Mouse (Mus musculus) monocyte, adult 5-6 weeks (primary cell): ENCODE results near the gene Colq. TPM values are rescaled to one million over a fixed set of nuclear protein-coding genes. Genes with fewer than 3 reads are reported as not detected.
A peak's percentile ranks its signal among the peaks of the same experiment; 100 is the strongest.
"Not testable (repeated sequence)": the region's sequence is repeated elsewhere in the genome, so short reads cannot be mapped to it uniquely, and the experiment has no call there.

Experiments
- ATAC-seq: fragments of 153-309, 156-312 bp; replicated peaks from 2 replicates; pipeline ENCODE4 v1.8.0; 2017; ENCODE audit warnings: mild to moderate bottlenecking; ENCODE audit not compliant: low TSS enrichment, insufficient number of reproducible peaks, severe bottlenecking, poor library complexity, low FRiP score
- total RNA-seq: library from RNA; stranded (forward); fragments of 200-1000, 200-491, 200-594 nt; gene quantifications from 3 replicates; pipeline ENCODE4 v1.2.3, GENCODE M21; 2017

The Colq gene
- 0.19 to 1.0 TPM in 2 of 3 replicates, not detected in the other for total RNA-seq

DNA sequence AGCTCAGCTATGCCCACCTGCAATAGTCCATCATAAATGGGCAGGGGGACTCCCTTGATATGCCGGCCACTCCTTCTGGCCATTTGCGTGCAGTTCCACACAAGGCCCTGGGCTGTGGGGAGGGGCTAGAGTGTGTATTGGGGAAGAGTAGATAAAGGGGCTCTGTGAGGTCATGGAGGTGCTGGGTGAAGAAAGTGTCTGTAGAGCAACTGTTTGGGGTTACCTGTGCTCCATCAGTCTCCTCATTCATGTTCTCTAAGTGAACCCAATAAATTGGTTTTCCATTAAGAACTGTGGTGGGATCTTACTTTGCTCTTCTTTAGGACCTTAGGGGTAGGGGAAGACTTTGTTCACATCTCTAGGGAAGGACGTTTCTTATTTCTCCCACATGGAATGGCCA lies at the start of gene Colq:
TSS of gene Colq (minus strand) at position 101 of the 400 bp plus-strand sequence.
- ATAC-seq = no peak

DNA sequence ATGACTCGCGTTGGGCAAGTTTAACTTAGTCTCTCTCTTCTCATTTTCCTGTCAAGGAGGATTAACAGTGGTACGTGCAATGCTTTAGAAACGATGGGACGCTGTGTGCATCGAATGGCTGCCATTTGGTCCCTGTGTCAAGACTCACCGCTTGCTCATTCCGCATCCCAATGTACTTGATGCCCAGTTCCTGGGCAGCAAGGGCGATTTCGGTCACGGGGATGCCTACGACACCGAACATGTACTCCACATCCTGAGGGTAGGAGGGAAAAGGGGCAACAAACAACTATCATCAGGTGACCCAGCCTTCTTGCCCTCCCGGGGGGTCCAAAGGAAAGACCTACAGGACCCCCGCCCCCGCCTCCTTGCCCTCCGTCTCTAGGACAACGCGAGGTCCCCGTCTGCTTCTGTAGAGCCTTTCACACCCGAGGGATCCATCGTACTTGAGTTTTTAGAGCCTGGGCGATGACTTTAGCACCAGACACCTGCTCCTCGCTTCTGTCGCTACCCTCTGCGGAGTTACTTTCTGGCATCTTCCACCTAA lies 49.3 kb upstream of the Colq start, which contains the start of gene Gm49387:
TSS of gene Gm49387 (minus strand) at position 533 of the 544 bp plus-strand sequence.
- no peak for ATAC-seq

DNA sequence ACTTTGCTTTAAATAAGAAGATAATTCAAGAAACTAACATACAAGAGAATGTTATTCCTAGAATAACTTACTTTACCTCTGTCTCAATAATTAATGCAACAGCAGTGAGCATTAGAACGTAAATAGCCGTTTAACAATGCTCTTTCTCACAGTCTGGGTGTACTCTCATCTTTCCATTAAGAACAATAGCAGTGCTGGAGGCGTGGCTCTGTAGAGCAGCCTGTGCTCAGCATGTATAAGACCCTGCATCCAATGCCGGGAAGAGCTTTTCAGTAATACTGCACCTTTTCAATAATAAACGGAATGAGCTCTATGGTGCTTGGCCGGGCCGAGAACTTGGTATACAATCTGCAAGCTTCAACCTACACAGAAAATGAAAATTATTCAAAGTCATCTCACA lies 39.5 kb upstream of the Colq start:
- ATAC-seq = no peak

DNA sequence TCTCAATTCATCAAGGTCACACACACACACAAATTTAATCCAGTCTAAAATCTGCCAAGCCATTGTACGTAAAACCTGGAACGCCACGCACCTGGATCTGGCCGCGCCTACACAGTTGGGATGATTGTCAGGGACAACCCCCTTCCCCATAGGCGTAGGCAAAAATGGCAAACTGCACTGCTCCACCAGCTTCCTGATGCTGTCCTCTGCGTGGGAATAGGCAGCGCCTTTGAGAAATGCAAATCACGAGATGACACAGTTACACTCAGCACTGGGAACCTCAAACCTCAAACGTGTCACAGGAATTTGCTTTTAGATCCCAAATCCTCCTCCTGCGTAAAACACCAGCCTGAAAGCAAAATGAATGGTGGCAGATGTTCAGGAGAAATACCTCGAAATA lies 31.6 kb upstream of the Colq start:
- no peak for ATAC-seq

DNA sequence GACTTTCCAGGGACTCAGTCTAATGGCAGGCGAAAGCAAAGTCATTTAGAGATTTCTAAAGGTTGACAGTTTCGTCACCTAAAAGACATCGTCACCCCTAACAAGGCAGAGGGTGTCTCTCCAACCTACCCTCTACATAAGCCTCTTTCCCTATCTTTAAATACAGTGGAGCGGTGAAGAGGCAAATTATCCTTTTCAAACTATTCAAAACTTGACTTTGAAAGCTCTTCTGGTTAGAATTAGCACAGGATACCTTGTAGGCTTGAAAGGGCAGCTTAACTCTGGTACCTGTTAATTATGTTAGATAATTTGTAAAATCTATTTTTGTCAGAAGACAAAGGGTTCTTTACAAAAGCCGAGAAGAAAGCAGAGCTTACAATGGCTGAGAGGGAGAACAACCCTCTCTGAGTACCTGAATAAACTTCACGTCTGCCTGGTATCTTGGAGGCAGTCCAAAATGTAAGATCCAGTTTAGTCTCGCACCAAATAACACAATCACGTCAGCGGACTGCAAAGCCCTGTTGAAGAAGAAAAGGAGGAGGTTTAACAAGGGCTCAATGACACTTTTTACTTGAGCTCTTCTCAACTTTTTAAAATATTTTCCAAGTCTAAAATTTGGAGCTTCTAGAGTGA lies 29.6 kb upstream of the Colq start:
- ATAC-seq = no peak

DNA sequence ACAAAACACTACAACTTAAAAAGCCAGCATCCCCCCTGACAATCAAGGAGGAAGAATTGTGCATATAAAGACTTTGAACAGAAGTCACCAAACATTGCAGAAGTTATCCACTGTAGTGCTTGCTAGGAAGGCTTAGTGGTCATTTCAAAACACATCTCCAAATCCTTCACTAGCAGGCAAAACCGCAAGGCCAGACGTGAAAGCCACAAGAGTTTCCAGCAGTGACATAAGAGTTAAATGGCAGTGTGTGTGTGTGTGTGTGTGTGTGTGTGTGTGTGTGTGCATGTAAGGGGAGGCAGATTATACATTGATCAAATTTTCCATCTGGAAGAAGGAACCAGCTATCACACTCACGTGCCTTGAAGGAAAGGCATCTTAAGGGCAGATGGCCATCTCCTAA lies 26.9 kb upstream of the Colq start:
- no peak for ATAC-seq

DNA sequence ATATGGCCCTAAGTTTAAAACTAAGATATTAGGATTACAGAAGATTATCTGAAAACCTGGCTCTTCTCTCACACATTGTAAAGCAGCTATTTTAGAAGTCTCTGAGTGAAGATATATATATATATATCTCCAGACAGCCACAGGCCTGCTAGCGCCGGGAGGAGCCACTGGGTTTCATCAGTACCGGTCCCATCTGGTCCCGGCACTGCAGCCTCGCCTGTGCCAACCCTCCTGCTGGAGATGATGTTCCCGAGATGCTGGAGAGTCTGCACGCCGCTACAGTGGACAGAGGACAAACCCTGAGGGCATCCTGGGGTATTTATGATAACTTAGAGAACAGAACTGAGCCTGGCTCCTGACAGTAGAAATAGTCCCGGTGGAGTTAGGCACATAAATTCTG lies 26.1 kb upstream of the Colq start:
- no peak for ATAC-seq

DNA sequence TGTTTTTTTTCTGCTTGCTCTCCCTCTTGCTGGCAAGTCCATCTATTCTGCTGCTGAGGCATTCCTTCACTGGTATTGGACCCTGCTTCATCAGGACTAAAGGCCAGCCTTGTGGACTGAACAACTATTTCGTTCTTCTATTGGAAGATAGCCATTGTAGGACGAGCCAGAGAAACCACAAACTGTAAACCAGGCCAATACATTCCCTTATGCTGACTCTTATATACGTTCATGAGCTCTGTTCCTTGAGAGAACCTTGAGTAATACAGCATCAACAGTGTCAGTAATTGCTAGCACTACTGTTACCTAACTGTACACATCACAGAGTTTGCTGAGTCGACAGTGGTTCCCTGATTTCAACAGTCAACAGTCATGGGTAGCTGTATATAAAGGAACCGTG lies 22.5 kb upstream of the Colq start:
- no peak for ATAC-seq

DNA sequence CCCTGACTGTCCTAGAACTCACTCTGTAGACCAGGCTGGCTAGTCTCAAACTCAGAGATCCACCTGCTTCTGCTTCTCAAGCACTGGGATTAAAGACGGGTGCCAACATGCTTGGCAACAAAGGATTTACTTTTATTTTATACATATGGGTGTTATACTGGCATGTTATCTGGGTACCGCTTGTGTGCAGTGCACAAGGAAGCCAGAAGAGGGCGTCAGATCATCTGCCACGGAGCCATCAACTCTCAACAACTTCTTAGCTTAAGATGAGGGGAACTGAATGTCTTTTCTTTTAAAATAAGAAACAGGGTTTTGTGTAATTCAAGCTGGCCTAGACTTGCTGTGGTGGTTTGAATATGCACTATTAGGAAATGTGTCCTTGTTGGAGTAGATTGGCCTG lies 20.8 kb upstream of the Colq start:
- ATAC-seq = no peak

DNA sequence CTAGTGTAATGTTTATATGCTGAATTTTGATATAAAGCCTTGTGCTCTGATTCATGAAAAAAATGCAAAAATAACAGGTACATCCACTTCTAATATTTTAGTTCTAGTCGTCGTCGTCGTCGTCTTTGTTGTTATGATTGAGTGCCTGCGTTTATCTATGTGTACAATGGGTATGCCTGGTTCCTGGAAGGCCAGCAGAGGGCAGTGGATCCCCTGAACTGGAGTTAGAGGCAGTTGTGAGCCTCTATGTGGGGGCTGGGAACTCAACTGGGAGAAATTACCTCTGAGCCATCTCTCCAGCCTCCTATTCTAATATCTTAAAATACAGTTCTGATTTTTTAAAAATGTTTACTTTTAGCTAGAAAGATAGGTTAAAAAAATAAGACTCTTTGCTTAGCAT lies 14.4 kb upstream of the Colq start:
- no peak for ATAC-seq

DNA sequence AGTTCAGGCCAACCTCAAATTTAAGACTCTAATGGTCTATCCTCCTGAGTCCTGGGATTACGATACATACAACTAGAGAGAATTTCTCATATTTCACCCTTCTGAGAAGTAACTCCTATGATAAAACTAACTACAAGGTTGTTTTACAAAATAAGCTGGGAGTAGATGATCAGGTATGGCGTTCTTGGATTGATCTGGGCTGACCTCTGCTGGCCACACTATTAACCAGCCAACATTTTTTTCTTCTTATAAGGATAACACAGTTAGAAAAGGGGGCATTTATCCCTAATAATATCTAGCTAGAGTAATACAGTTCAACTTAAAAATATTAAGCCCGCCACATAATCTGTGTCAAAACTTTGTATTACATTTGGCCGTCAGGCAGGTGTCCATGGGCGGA lies 13.8 kb upstream of the Colq start:
- ATAC-seq = no peak

DNA sequence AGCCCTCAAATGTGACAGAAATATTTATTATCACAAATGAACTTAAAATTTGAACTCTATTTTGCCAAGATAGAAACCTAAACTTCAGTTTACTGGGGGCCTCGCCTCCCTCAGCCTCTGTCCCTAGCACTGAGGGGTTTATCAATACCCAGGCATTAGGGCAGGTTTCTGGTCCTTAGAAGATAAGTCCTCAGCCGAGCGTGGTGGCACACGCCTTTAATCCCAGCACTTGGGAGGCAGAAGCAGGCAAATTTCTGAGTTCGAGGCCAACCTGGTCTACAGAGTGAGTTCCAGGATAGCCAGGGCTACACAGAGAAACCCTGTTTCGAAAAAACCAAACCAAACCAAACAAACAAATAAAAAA lies 11.5 kb upstream of the Colq start:
- not testable (repeated sequence) for ATAC-seq

DNA sequence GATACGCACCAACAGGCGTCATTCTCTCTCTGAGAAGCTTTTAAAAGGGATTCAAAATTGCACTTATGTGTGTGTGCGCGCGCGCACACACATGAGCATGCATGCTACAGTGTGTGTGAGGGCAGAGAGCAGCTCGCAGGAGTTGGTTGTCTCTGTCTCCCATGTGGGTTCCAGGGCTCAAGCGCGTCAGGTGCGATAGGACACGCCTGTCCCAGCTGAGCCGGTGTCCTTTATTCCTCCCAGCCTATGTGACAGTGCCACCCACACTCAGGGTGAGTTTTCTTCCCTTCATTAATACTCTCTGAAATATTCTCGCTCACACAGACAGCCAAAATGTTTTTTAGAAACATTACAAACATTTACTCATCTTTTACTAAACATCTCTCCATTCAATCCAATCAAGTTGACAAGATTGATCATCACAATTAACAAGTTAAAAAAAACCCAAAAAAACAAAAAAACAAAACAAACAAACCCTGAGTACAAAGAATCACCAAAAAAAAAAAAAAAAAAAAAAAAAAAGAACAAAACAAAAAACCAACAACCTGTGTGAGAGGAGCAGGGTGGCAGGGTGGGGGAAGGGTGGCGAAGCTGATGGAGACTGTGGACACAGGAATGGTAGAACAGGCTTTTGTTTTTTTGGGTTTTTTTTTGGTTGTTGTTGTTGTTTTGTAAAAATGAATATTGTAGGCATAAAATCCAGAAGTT lies 10.9 kb upstream of the Colq start:
- no peak for ATAC-seq

DNA sequence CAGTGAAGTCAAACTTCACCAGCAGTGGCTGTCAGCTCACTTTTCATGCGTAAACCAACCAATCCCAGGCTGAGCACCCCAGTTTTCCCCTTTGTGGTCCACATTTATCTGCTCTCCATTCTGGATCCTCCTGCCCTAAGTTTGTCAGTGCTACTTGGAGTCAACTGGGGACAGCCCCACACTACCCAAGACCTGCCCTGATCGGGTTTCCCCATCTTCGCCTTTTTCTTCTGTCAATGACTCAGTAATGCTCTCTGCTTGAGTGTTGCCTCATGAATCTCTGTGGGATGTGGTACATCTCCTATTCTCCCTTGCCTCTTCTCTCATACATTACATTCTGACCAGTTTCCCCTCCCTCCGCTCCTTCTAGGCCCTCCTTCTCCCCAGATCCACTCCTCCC lies 6.3 kb upstream of the Colq start:
- ATAC-seq = no peak

DNA sequence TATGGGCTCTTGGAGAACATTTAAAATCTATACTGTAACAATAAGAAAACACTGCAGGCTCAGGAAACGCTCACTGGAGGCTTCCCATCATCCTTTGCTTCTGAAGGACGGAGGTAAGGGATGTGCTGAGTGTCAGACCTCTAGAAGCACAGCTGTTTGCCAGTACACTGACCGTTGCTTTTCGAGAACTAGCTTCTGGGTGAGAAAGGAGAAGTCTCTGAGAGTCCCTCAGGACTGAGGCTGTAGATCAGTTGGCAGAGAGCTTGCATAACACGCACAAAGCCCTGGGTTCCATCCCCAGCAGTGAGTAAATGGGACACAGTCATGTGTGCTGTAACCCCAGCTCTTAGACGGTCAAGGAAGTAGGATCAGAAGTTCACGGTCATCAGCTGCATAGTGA lies 5.3 kb upstream of the Colq start:
- peak; percentile 63 for ATAC-seq

DNA sequence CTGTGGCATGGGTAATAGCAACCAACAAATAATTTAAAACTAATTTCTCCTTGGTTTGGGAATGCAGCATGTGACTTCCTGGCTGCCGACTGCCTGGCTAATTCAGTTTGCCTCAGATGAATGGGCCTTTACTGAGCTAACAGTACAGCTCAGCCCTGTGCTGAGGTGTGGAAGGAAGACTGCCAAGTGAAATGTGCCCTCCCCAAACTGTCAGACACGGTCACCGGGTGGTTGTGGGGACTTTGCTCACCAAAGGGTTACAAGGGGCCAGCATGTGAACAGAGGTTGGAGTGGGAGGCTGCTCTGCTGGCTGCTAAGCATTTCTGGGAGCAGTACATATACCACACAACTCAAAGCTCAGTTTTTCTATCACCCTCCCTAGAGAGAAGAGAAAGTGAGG lies 3.5 kb upstream of the Colq start:
- no peak for ATAC-seq

DNA sequence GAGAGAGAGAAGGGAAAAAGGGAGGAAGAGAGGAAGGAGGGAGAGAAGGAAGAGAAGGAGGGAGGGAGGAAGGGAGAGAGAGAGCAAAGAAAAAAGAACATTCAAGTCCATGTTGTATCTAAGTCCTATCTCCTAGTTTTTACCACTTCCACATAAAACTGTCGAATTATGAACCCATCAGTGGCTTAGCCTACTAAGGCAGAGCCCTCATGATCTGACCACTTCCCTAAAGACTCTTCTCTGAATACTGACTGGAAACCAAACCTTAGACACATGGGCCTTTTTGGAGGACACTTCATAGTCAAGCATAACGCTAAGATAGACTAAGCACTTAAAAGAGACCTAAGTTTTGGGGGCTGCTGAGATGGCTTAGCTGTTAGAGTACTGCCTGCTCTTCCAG lies 1.9 kb upstream of the Colq start:
- ATAC-seq = no peak

DNA sequence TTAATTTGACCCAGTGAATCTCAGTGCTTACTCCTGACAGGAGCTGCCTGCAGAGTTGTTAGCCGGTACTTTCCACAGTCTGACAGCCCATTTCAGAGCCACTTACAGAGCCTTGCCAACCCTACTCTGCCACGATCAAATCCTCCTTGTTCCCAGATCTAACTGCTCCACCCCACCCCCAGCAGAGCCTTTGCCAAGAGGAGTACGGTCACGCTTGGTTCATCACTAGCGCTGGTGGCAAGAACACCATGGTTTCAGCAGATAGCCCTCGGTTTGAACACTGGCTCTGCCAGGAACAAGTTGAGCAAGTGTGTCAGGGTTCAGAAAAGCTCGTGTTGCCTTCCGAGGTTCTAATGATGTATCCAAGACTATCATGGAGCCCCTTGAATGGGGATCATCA lies 4.7 kb downstream of the Colq start:
- no peak for ATAC-seq

DNA sequence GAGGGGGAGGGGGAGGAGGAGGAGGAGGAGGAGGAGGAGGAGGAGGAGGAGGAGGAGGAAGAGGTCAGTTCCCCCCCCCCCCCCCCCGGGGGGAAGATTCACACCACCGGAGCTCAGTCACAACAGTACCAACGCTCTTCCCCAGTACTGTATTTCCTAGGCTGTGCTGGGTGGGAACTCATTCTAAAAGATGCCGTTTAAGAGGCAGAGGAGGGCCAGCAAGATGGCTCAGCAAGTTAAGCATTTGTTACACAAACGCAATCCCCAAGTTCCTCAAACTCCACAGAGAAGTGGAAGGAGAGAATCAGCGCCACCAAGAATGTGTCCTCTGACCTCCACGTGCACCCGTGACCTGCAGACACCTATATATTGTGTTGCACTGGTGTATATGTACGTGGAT lies 8.1 kb downstream of the Colq start:
- 0 out of 2 replicates have a peak, but pooled peaks have one; percentile 9 for ATAC-seq

DNA sequence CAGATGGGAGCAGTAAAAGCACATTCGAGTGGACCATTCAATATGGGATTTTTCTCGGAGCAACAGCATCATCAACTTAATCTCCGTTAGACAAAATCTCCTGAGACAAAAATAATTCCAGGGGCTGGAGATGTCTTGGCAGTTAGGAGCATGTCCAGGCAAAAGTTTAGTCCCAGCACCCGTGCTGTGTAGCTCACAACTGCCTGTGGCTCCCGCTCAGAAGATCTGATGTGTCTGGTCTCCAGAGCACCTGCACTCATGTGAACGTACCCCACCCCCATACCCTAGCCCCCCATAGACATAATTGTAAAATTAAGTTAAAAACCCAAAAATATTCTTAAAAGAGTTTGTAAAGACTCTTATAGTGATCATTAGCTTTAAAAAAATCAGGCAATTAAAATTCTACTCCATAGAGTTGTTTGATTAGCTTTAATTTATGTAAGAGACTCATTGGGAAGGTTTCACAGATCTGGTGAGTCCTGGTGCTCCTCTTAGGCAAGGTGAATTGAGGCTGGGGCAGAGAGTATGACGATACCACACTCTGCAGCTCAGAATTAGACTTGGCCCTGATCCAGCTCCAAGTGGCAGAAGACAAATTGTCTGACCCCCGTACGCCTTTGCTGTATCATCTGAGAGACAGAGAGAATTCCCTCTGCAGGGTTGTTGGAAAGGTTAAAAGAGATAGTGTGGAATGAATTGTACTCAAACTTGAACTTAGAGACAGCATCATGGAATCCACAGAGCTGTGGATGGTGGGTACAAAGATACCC lies 13.0 kb downstream of the Colq start:
- ATAC-seq = no peak
